Mouse (Mus musculus) kidney, postnatal 36 days (tissue): ENCODE measurements at regions not wholly inside any gene's neighbourhood (a gene's known extent, or its start where the extent isn't known, plus 50 kb on each side); places are given as distances from the start of the nearest gene placed in this dataset.
A peak's percentile ranks its signal among the peaks of the same experiment; 100 is the strongest.
"Not testable (repeated sequence)": the region's sequence is repeated elsewhere in the genome, so short reads cannot be mapped to it uniquely, and the experiment has no call there.

ENCODE experiments used
- DNase-seq, 2 experiments: peaks; one replicate each; pipeline ENCODE4 v3.0.0; 2021 to 2022; ENCODE audit warnings: mixed read lengths in 2 of 2

- DNase-seq: no peak
Measured at GRCm38 (mm10) chr9:33482845-33483540, 847.0 kb downstream of the Ets1 start.

- DNase-seq: no peak
Measured at GRCm38 (mm10) chr9:33483541-33483846, 847.5 kb downstream of the Ets1 start.

GRCm38 (mm10) chr9:33533101-33533810 lies 897.2 kb downstream of the Ets1 start:
- DNase-seq: no peak

- no peak for DNase-seq
Measured at GRCm38 (mm10) chr9:33543301-33543700, 907.3 kb downstream of the Ets1 start.

- no peak for DNase-seq
Measured at GRCm38 (mm10) chr9:33546126-33546737, 910.2 kb downstream of the Ets1 start.

GRCm38 (mm10) chr9:33549395-33549794 lies 913.4 kb downstream of the Ets1 start:
- no peak for DNase-seq

- DNase-seq: no peak
Measured at GRCm38 (mm10) chr9:33571990-33572389, 913.7 kb upstream of the Kirrel3 start.

- no peak for DNase-seq
Measured at GRCm38 (mm10) chr9:33611511-33611910, 874.2 kb upstream of the Kirrel3 start.

- no peak for DNase-seq
Measured at GRCm38 (mm10) chr9:33624378-33624777, 861.3 kb upstream of the Kirrel3 start.

GRCm38 (mm10) chr9:33629731-33630473 lies 855.8 kb upstream of the Kirrel3 start:
- DNase-seq: peak in 1 of 2 experiments; percentile 1

GRCm38 (mm10) chr9:33662978-33663377 lies 822.7 kb upstream of the Kirrel3 start:
- DNase-seq: no peak

- no peak for DNase-seq
Measured at GRCm38 (mm10) chr9:33681129-33681528, 804.6 kb upstream of the Kirrel3 start.

GRCm38 (mm10) chr9:33691731-33692130 lies 794.0 kb upstream of the Kirrel3 start:
- no peak for DNase-seq

- no peak for DNase-seq
Measured at GRCm38 (mm10) chr9:33717614-33718013, 768.1 kb upstream of the Kirrel3 start.

- no peak for DNase-seq
Measured at GRCm38 (mm10) chr9:33724811-33725210, 760.9 kb upstream of the Kirrel3 start.

- DNase-seq: not testable (repeated sequence)
Measured at GRCm38 (mm10) chr9:33728058-33728457, 757.6 kb upstream of the Kirrel3 start.

- DNase-seq: peak in 1 of 2 experiments; percentile 5
Measured at GRCm38 (mm10) chr9:33760701-33761100, 725.0 kb upstream of the Kirrel3 start.

GRCm38 (mm10) chr9:33766235-33766634 lies 719.5 kb upstream of the Kirrel3 start:
- DNase-seq: no peak

GRCm38 (mm10) chr9:33769811-33770210 lies 715.9 kb upstream of the Kirrel3 start:
- peak in 1 of 2 experiments; percentile 1 for DNase-seq

GRCm38 (mm10) chr9:33774178-33774577 lies 711.5 kb upstream of the Kirrel3 start:
- DNase-seq: no peak

GRCm38 (mm10) chr9:33790617-33791016 lies 695.1 kb upstream of the Kirrel3 start:
- no peak for DNase-seq

GRCm38 (mm10) chr9:33800250-33800649 lies 685.4 kb upstream of the Kirrel3 start:
- no peak for DNase-seq

GRCm38 (mm10) chr9:33800763-33801162 lies 684.9 kb upstream of the Kirrel3 start:
- DNase-seq: no peak
